Mouse (Mus musculus) embryo, embryonic 9.5 days (tissue): ENCODE measurements around the gene Anxa11.
"Not testable (repeated sequence)": the region's sequence is repeated elsewhere in the genome, so short reads cannot be mapped to it uniquely, and the experiment has no call there.

Source experiments
- DNase-seq: peaks from one replicate; pipeline ENCODE4 v3.0.0-alpha.2; 2017; ENCODE audit errors: extremely low spot score

Anxa11 gene

DNA sequence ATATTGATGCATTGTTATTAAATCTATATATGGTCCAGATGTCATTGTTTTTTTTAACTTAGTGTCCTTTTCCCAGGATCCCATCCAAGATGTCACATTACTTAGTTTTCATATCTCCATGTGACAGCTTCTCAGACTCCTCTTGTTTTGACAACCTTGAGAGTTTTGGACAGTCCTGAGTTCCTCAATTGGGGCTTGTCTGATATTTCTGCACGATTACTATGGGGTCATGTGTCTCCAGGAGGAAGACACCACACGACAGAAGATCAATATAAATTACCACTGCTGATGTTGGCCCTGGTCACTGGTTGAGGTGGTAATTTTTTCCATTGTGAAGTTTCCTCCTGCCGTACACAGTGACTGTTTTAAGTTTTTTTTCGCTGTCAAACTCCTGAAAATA lies 377 bp upstream of the Anxa11 start:
- DNase-seq: no peak

DNA sequence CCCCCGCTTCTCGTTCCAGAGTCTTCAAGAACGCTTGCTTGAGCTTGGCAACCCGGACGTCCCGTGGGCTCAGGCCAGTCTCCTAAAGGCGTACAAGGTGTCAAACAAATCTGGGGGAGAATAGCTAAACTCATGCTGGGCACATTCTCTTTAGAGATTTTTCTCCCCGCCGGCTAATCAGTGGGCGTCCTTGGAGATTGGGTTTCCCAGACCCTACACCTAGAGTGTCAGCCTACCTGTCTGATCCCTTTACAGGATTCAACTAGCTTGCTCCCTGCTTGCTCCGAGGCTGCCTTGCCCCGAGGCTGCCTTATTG lies 690 bp downstream of the Anxa11 start:
- DNase-seq: peak; percentile 43

- DNase-seq: no peak
Measured at GRCm38 (mm10) chr14:25844372-25844771, 2.4 kb downstream of the Anxa11 start.

DNA sequence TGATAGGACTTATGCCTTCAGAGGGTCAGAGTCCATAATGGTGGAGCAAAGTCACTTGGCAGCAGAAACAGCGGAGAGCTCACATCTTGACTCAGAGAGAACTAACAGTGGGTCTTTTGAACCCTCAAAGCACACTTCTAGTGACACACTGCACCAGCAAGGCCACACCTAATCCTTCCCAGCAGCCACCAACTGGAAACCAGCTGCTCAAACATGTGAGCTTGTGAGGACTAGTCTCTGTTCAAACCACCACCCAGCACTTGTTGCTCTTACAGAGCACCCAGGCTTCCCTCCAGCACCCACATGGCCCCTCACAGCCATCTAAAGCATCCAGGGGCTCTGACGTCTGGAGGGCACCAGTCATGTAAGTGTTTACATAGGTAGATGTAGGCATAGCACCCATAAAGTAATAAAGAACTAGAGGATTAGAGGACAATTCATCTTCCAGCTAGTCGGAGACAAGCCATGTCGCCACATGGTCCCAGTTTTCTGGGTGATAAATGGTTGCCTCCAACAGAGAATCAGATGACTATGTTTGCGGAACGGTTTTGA lies 4.0 kb downstream of the Anxa11 start:
- no peak for DNase-seq

GRCm38 (mm10) chr14:25846516-25846915 lies 4.6 kb downstream of the Anxa11 start:
- DNase-seq: no peak

GRCm38 (mm10) chr14:25847660-25848059 lies 5.7 kb downstream of the Anxa11 start:
- DNase-seq: no peak

GRCm38 (mm10) chr14:25848237-25848636 lies 6.3 kb downstream of the Anxa11 start:
- no peak for DNase-seq

DNA sequence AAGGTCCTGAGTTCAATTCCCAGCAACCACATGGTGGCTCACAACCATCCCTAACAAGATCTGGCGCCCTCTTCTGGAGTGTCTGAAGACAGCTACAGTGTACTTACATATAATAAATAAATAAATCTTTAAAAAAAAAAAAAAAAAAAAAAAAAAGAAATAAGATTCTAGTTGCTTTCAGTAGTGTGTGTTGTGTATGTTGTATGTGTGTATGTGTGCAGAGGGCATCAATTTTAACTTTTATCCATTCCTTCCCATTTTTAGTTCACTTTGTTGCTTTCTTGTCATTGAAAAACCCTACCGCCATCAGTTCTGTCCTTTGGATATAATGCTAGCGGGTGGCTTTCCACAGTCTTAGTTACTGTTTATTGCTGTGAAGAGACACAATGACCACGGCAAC lies 6.8 kb downstream of the Anxa11 start:
- not testable (repeated sequence) for DNase-seq

- DNase-seq: no peak
Measured at GRCm38 (mm10) chr14:25850433-25850832, 8.5 kb downstream of the Anxa11 start.

- no peak for DNase-seq
Measured at GRCm38 (mm10) chr14:25851189-25851588, 9.2 kb downstream of the Anxa11 start.

DNA sequence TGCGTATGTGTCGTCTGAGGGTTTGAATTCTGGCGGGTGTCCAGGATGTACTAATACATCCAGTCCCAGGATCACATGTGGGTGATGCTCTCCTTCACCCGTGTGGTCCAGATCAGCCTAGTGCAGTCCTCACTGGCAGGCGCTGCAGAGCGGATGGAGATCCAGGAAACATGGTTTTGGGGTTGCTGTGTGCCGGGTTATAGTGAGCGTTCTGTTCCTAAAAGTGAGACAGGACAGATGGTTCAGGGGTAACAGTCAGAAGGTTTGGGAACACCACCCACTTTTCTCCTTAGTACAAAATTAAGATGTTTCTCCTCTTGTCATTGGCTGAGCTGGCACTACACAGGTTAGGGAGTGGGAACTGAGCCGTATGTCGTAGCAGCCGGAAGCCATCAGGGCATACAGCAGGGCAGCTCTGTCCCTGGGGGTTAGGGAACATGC lies 10.2 kb downstream of the Anxa11 start:
- DNase-seq: no peak

DNA sequence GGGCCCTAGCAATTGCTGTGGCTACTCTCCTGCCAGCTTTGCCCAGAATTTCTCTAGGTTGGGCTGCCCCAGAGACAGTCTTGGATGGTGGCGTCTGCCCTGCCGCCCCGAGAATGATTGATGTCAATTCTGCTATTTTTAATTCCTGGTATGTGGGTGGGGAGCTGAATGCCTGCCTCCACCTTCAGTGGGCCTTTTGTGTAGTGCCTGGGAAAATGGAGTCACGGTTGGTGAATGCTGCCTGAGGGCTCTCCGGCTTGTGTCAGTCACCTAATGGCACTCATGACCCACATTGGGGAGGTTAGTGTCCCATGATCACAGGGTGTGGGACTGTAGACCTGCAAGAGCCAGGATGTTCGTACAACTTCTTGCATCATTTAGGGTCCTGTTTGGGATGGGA lies 11.3 kb downstream of the Anxa11 start:
- DNase-seq: no peak

DNA sequence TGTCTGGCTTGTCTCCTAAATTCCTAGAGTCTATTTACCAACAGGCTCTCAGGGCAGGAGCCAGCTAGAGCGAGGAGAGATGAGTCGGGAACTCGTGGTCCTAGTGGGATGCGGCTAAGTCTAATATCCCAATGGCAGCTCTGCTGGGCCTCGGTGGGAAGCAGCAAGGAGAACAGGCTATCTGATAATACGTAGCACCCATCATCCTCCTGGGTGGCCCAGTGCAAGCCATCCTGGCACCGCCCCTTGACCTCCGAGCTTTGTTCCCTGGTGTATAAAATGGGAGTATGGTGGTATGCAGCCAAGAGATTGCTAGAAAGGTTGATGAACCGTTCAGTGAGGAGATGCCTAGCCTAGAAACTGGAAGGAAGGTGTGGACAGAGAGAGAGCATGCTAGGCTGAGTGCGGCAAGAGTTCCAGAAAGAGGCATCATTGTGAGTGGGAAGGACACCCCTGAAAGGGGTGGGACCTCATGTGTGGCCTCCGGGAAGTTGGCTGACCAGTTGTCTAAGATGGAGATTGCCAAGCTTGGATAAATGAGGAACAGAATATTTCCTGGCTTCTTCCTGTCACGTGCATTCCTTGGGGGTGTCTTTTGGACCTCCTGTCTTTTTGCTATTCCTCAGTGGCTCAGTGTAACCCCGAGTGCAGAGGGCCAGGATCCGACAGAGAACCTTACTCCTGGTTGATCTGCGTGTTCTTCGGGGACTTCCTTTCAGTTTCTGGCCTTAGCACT lies 11.9 kb downstream of the Anxa11 start:
- DNase-seq: no peak

DNA sequence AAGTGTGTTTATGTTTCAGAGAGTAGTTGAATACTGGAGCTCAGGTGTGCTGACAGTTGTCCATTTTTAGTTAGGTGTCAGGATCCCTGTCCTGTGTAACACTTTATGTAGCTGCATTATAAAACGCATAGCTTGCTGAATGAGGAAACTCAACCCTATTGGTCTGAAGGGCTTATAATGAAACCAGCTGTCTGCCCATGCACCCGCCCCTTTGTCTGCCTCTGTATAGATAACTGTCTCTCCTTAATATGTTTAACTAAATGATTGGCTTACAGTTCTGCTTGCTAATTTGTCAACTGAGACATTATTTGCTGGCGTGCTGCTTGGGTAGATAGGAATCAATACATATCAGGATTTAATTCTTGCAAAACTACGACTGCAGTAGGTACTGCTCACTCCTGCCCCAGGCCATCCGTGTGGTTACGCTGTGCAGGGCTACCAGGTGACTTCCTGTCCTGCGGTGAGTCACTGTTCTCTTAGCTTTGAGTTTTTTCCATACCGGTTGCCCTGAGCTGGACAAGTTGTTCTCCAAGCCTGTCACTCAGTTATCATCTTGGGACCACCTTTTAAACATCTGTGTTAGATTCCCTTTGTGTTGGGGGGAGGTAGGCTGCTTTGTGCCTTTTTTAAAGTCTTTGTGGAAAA lies 13.4 kb downstream of the Anxa11 start:
- DNase-seq: no peak

DNA sequence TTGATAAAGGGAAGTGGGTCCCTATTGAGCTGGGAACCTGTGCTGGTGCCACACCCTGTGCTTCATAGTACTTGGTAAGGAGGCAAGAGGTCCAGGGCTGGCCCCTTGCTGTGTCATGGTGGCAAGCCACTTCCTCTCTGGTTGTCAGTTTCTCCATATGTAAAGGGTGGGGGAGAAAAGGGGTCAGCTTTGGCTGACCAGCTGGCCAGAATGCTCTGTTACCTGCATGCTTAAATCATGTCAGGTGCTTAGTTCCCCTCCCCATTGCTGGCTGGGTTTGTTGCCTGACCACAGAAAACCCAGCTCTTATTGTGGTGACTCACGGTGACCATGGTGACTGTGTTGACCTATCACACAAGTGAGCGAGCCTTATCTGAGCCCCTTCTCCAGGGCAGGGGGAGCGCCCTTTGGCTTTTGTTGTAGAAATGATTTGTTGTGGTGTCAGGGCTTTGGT lies 15.2 kb downstream of the Anxa11 start:
- peak; percentile 16 for DNase-seq

DNA sequence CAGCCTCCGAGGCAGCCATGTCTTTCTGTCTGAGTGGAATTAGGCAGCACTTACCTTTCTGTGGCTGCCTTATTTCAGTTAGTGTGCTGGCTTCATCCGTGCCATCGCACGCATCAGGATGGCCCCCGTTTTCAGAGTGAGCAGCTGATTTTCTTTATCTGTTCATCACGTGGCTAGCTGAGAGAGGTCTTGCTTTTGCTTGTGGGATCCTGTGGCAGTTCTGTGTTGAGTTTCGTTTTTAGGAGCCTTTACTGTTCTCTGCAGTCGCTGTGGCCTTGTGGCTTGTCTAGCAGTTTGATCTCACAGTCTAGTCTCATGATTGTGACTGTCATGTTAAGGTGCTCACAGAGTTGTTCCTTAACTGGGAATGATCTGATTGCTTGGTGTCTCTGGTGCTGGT lies 16.0 kb downstream of the Anxa11 start:
- DNase-seq: no peak

- no peak for DNase-seq
Measured at GRCm38 (mm10) chr14:25861771-25862530, 20.0 kb downstream of the Anxa11 start.

DNA sequence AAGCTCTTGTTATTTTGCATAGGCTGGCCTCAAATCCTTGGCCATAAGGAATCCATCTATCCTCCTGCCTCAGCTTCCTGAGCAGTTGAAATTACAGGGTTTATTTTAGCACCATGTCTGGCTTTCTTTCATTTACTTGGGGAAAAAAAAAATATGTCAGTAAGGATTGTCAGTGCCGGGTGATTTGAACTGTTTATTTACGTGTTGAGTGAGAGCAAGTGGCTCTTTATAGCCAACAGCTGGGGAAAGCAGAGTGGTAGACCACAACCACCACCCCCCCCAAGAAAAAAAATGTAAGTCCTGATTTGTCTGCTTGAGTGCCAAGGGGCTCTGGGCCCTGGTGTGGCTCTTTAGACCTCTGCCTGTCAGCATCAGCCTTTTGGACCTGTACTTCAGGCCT lies 21.8 kb downstream of the Anxa11 start:
- no peak for DNase-seq

GRCm38 (mm10) chr14:25865251-25865650 lies 23.3 kb downstream of the Anxa11 start:
- DNase-seq: no peak

DNA sequence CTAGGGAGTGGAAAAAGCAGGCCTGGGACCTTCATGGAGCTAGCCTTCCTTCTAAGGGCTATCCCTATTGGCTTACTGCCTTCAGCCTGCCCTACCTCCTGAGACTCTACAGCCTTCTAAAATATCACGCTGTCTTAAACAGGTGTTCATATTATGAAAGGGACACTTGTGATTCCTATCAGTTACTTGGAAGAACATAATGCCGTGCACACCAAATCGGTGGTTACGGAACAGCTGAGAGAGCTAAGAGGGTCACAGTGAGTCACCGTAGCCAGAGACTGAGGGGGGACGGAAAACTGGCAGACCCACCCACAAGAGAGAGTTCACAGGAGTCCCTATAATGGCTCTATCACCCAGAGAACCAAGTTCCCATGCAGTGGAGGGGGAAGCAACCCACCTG lies 24.4 kb downstream of the Anxa11 start:
- DNase-seq: no peak

GRCm38 (mm10) chr14:25866832-25867231 lies 24.9 kb downstream of the Anxa11 start:
- no peak for DNase-seq

DNA sequence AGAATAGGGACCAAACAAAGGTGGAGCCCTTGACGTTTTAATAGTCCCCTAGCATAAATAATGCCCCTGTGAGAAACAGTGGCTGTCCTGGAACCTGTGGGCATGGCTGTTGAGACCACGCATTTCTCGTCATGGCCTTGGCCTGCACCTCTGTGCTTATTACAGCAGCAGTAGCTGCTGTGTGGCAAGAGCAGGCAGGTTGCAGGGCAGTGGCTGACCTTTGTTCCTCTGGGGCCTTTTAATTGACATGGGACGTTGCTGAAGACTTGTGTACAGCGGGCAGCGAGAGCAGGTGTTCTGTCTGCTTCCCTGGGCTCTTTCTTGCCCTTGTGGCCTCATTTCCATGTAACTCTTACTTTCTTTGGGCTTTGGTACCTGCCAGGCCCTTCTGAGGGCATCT lies 25.9 kb downstream of the Anxa11 start:
- DNase-seq: no peak

DNA sequence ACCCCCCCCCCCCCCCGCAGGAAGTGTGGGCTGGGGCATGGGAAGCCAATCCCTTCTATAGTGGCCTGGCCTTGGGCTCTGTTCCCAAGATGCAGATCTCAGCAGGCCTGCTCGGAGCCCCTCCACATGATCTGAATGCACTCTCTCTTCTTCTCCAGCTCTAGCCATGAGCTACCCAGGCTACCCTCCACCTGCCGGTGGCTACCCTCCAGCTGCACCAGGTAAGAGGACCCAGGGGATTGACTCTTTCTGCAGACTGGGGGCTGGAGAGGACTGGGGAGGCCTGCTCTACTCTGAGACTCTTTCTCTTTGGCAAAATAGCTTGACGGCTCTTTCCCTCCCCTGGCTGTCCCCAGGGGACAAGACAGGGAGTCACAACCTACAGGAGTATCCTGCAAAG lies 26.8 kb downstream of the Anxa11 start:
- no peak for DNase-seq
